Mouse (Mus musculus) monocyte, adult 2 months (primary cell): ENCODE data around the gene Vmn2r78.
"Not testable (repeated sequence)": the region's sequence is repeated elsewhere in the genome, so short reads cannot be mapped to it uniquely, and the experiment has no call there.

ENCODE experiments used
- DNase-seq, 2 experiments: peaks; one replicate each; pipeline ENCODE4 v3.0.0; 2022; ENCODE audit warnings: low spot score in 2 of 2, low read depth in 1 of 2

Vmn2r78 gene

DNA sequence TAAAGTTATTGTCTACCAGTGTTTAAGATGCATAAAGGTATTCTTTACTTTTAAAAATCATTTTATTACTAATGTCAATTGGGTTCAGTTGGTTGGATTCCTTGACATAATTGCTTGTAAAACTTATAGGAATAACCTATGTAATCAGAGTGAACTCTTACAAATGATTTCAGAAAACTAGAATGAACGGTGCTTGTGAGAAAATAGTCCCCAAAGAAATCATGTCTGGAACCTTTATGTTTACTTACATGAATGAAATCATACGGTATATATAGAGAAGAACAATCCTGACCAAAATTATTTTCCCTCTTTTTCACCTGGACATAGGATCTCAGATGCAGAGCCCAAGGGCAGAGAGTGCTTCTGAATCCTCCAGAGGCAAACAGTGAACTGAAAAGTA is at the start of gene Vmn2r78:
Gene Vmn2r78 (plus strand): TSS at position 301 of the 400 bp plus-strand sequence.
- not testable (repeated sequence) for DNase-seq

- DNase-seq, result no peak
Measured at GRCm38 (mm10) chr7:86889470-86890469, 25.1 kb upstream of the Vmn2r78 start.

DNA sequence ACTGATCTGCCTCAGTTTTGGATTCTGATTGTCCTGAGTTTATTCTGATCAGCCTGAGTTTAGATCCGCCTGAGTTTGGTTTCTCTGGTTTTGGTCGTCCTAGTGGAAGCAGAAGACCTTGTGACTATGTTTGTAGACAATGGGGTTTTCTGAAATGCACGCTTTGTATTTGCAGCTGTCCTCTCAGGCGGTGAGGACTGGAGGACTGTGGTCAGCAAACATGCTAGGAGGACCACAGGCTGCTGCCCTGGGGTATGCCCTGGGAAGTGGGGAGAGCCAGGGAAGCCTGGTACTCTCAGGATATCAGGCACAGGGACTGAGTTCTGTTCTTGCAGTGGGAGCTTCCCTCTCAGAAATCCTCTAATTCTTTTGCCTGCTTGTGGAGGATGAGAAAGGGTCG is 22.4 kb downstream of the Vmn2r78 start:
- DNase-seq, result no peak

DNA sequence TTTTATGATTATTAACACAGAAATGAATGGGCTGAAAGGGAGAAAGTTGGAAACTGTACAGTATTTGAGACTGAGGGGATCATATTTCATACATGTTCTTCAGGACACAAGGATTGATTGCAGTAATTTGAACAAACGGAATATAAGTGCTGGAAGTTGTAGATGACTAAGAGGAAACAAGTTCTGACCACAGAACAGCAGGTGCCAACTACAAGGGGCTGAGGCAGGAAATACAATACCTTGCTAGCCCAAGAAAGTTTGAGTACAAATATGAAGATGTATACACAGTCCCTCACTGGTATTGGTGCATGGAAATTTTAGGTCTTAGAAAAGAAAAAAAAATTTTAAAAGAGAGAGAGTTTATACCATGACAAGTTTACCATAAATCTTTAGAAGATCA is 79.8 kb downstream of the Vmn2r78 start:
- no peak for DNase-seq

DNA sequence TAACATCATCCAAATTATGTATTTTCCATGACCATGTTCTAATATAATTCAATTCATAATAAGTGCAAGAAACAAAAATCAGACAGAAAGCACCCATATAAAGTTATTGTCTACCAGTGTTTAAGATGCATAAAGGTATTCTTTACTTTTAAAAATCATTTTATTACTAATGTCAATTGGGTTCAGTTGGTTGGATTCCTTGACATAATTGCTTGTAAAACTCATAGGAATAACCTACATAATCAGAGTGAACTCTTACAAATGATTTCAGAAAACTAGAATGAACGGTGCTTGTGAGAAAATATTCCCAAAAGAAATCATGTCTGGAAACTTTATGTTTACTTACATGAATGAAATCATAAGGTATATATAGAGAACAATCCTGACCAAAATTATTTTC is 80.9 kb downstream of the Vmn2r78 start, which contains the start of gene Vmn2r79:
Gene Vmn2r79 (plus strand): TSS at position 301 of the 400 bp plus-strand sequence.
- DNase-seq, result not testable (repeated sequence)
